Comparison of ENCODE assay signal across 10 mouse cellular contexts in the genomic region with DNA sequence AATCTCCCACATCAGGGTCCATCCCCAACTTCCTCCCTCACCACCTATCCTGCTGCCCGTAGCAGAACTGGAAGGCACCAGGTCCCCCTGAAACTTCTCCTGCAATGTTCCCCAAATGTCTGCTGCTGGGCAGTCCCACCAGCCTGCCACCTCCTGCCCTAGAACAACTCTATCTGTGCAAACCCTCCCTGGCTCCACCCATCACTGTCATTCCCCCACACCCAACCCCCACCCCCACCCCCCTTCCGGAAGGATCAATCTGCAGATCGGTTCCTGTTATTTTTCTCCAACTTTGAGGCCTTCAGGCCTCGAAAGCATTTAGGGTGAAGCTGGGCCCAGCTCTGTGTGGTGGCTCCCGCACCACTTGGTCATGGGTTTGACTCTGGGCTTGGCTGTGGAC. TPM values are rescaled to one million over a fixed set of nuclear protein-coding genes. Genes with fewer than 3 reads are reported as not detected.
A peak's percentile ranks its signal among the peaks of the same experiment; 100 is the strongest.
DNase-seq lines count a peak whose midpoint lies in the region; ATAC-seq and TF ChIP-seq lines count a peak whose summit lies in the region.
"Had no signal": no experiment of that assay in that cellular context is flagged by ENCODE, and none has a peak within 500 bp of the region (broad histone marks: within the 10 kb centered on the region; RNA-seq: fewer than 3 reads in every experiment).

No protein-coding gene starts in this region.

- no peak overlapping the region for H3K9ac ChIP-seq in heart, postnatal 0 days (replicated peaks; ENCODE audit: low read depth, low read length)
- no peak overlapping the region for H3K9ac ChIP-seq in lung, postnatal 0 days (replicated peaks; ENCODE audit: low read depth)
- H3K9ac ChIP-seq: hindbrain, embryonic 15.5 days had no signal

- H3K27ac ChIP-seq in brown adipose tissue, adult 24 weeks (replicated peaks; ENCODE audit: low read depth, low read length): peak overlapping the region; percentile 99
- H3K27ac ChIP-seq in heart, postnatal 0 days (ENCODE audit: low read depth): peak overlapping the region; percentile 82
- H3K27ac ChIP-seq in lung, postnatal 0 days (ENCODE audit: low read length): peak overlapping the region; percentile 45
- H3K27ac ChIP-seq: hindbrain, embryonic 15.5 days had no signal

- H3K4me1 ChIP-seq in lung, adult 2 months (ENCODE audit: control insufficient read depth, insufficient read depth, low read length): peaks cover 29% of the 10 kb centered on the region
- H3K4me1 ChIP-seq in brown adipose tissue, adult 24 weeks (ENCODE audit: control insufficient read depth, insufficient read depth, insufficient read length, low read length): peaks cover 49% of the 10 kb centered on the region
- peaks cover 27% of the 10 kb centered on the region for H3K4me1 ChIP-seq in heart, postnatal 0 days (ENCODE audit: control insufficient read depth, insufficient read depth)
- H3K4me1 ChIP-seq in lung, postnatal 0 days (ENCODE audit: insufficient read depth, low read depth, low read length): peaks cover 10% of the 10 kb centered on the region
- H3K4me1 ChIP-seq: hindbrain, embryonic 15.5 days had no signal

- no peaks in the 10 kb centered on the region for H3K36me3 ChIP-seq in heart, postnatal 0 days (replicated peaks; ENCODE audit: control insufficient read depth, insufficient read depth, low read length)
- H3K36me3 ChIP-seq in lung, postnatal 0 days (ENCODE audit: insufficient read depth, low read length): no peaks in the 10 kb centered on the region
- H3K36me3 ChIP-seq: hindbrain, embryonic 15.5 days had no signal

- DNase-seq in lung, adult 2 months: peak; percentile 17
- DNase-seq in lung, postnatal 25 days (ENCODE audit: low spot score): no peak
- DNase-seq in heart, postnatal 0 days (ENCODE audit: low spot score): no peak
- DNase-seq in lung, postnatal 0 days (ENCODE audit: low spot score): no peak
- DNase-seq in layer of hippocampus, adult 9-10 months (ENCODE audit: low spot score): no peak
- DNase-seq in layer of hippocampus, postnatal 25 days (ENCODE audit: extremely low spot score in 1 of 2, low spot score in 1 of 2): no peak
- no peak for DNase-seq in embryo, embryonic 10 days (ENCODE audit: low spot score)
- DNase-seq: embryo, embryonic 11 days had no signal

- H3K9me3 ChIP-seq in heart, postnatal 0 days (replicated peaks; ENCODE audit: control insufficient read depth, low read length): no peaks in the 10 kb centered on the region
- H3K9me3 ChIP-seq in lung, postnatal 0 days (ENCODE audit: low read length): no peaks in the 10 kb centered on the region
- H3K9me3 ChIP-seq: hindbrain, embryonic 15.5 days had no signal

- ATAC-seq in heart, postnatal 0 days (ENCODE audit: insufficient read depth, low read depth): no peak
- ATAC-seq in lung, postnatal 0 days: no peak

- no peaks in the 10 kb centered on the region for H3K27me3 ChIP-seq in heart, postnatal 0 days (ENCODE audit: control insufficient read depth, insufficient read depth, low read length)
- no peaks in the 10 kb centered on the region for H3K27me3 ChIP-seq in lung, postnatal 0 days (replicated peaks; ENCODE audit: insufficient read depth, low read length)
- H3K27me3 ChIP-seq: hindbrain, embryonic 15.5 days had no signal

- no peak for TF ChIP-seq POLR2A in lung, adult 2 months (IDR thresholded peaks at IDR 0.05; ENCODE audit: borderline replicate concordance, extremely low read depth, low read depth, low read length)

- WGBS in lung, adult 2 months: 46% methylated on average over 5 of the region's 5 CpGs
- 49% methylated on average over 5 of the region's 5 CpGs for WGBS in heart, postnatal 0 days
- WGBS in lung, postnatal 0 days: 53% methylated on average over 5 of the region's 5 CpGs

- no peak for TF ChIP-seq CTCF in lung, adult 2 months (IDR thresholded peaks at IDR 0.05; ENCODE audit: insufficient read depth, low read length)
- TF ChIP-seq CTCF in heart, postnatal 0 days (IDR thresholded peaks at IDR 0.05; ENCODE audit: low read depth): no peak
- no peak for TF ChIP-seq CTCF in lung, postnatal 0 days (IDR thresholded peaks at IDR 0.05)

- no peak for TF ChIP-seq EP300 in heart, postnatal 0 days (IDR thresholded peaks at IDR 0.05; ENCODE audit: low read depth)
- no peak for TF ChIP-seq EP300 in lung, postnatal 0 days (IDR thresholded peaks at IDR 0.05)

- no peak overlapping the region for H3K4me2 ChIP-seq in heart, postnatal 0 days (ENCODE audit: low read depth, low read length)
- no peak overlapping the region for H3K4me2 ChIP-seq in lung, postnatal 0 days (replicated peaks; ENCODE audit: low read depth, low read length)
- H3K4me2 ChIP-seq: hindbrain, embryonic 15.5 days had no signal

- H3K4me3 ChIP-seq in lung, adult 2 months (replicated peaks; ENCODE audit: extremely low read depth, low read depth, low read length): no peak overlapping the region
- H3K4me3 ChIP-seq in brown adipose tissue, adult 24 weeks (ENCODE audit: insufficient read depth, low read depth, low read length): peak overlapping the region; percentile 26
- no peak overlapping the region for H3K4me3 ChIP-seq in heart, postnatal 0 days (ENCODE audit: low read depth, low read length)
- no peak overlapping the region for H3K4me3 ChIP-seq in lung, postnatal 0 days (ENCODE audit: low read depth, low read length)
- H3K4me3 ChIP-seq: hindbrain, embryonic 15.5 days had no signal

RNA-seq across cellular contexts. Expression of a gene that starts 8.7 kb away (rescaled TPM):
- 146 and 185 TPM in 2 replicates for polyA plus RNA-seq in lung, adult 2 months (2012; rRNA removed)
- polyA plus RNA-seq in brown adipose tissue, adult 24 weeks (2012; ENCODE audit: insufficient read depth, insufficient read length, missing spikeins): 20.2 and 24.0 TPM in 2 replicates
- total RNA-seq in heart, postnatal 0 days (2014; rRNA removed; ENCODE audit: low replicate concordance): 82.4 and 166 TPM in 2 replicates
- polyA plus RNA-seq in heart, postnatal 0 days (2015; fragmentation: Nextera tagmentation; extraction: Ambion mirVana): 28.1 and 37.7 TPM in 2 replicates
- 26.9 and 33.4 TPM in 2 replicates for polyA plus RNA-seq in lung, postnatal 0 days (2015; fragmentation: Nextera tagmentation; extraction: Ambion mirVana)
- 10 to 100 TPM; 17.8 to 24.5 TPM for total RNA-seq in layer of hippocampus, postnatal 25 days (2021)

RNA-seq across cellular contexts. Expression of a gene that starts 58.8 kb away (rescaled TPM):
- polyA plus RNA-seq in lung, adult 2 months (2012; rRNA removed): not detected in 2 replicates
- polyA plus RNA-seq in brown adipose tissue, adult 24 weeks (2012; ENCODE audit: insufficient read depth, insufficient read length, missing spikeins): not detected in 2 replicates
- not detected in 2 replicates for total RNA-seq in heart, postnatal 0 days (2014; rRNA removed; ENCODE audit: low replicate concordance)
- not detected in 2 replicates for polyA plus RNA-seq in heart, postnatal 0 days (2015; fragmentation: Nextera tagmentation; extraction: Ambion mirVana)
- polyA plus RNA-seq in lung, postnatal 0 days (2015; fragmentation: Nextera tagmentation; extraction: Ambion mirVana): not detected in 2 replicates
- not detected for total RNA-seq in layer of hippocampus, postnatal 25 days (2021)
- polyA plus RNA-seq: hindbrain, embryonic 15.5 days had no signal

Comparison
In these comparisons a context has a peak if more than half of its experiments do, and no peak if none do; other contexts are left out.
1. H3K27ac ChIP-seq: peak in every context shown above with its lines; median percentile 99 in brown adipose tissue, adult 24 weeks; 82 in heart, postnatal 0 days; 45 in lung, postnatal 0 days.